Mouse (Mus musculus): ENCODE measurements around the gene Cacna1i. TPM values are rescaled to one million over a fixed set of nuclear protein-coding genes. Genes with fewer than 3 reads are reported as not detected.

Gene Cacna1i
- polyA plus RNA-seq, 1 experiment from 2014 or later = not detected

GRCm38 (mm10) chr15:80263610-80264575 is 23.1 kb upstream of the Cacna1i start, which contains the start of gene Rps19bp1:
Rps19bp1 (minus strand) TSS chr15:80264315.
- peak within 1 kb of the TSS; percentile 63 for H3K27ac ChIP-seq
- H3K9ac ChIP-seq (ENCODE audit: low read depth, low read length) = peak within 1 kb of the TSS; percentile 86
- H3K27me3 ChIP-seq (ENCODE audit: insufficient read depth, low read length) = no peaks in the 10 kb centered on the region
- peaks cover 4% of the 10 kb centered on the region; the same call in 1 of the 2 replicates for H3K4me1 ChIP-seq (replicated peaks; ENCODE audit: insufficient read depth, low read length)
- no peaks in the 10 kb centered on the region for H3K9me3 ChIP-seq (replicated peaks; ENCODE audit: low read length)
- peak within 1 kb of the TSS; percentile 88 for H3K4me3 ChIP-seq (replicated peaks; ENCODE audit: low read depth, low read length)
- H3K4me2 ChIP-seq (ENCODE audit: low read length) = peak within 1 kb of the TSS; percentile 70
- WGBS = 2% methylated on average over 66 of the region's 66 CpGs
- TF ChIP-seq CTCF (IDR thresholded peaks at IDR 0.05; ENCODE audit: low read depth) = no peak
- no peaks in the 10 kb centered on the region for H3K36me3 ChIP-seq (ENCODE audit: insufficient read depth, low read length)
- peak; percentile 96 for DNase-seq (ENCODE audit: low spot score)
- peak; percentile 75 for ATAC-seq (replicated peaks; ENCODE audit: low FRiP score, low read depth)

- WGBS = 0% methylated on average over 2 of the region's 2 CpGs
- TF ChIP-seq CTCF (IDR thresholded peaks at IDR 0.05; ENCODE audit: low read depth) = peak; percentile 93
These were observed 20.8 kb upstream of the Cacna1i start for GRCm38 (mm10) chr15:80266281-80266680.

GRCm38 (mm10) chr15:80271858-80272396 is 15.1 kb upstream of the Cacna1i start:
- no peaks in the 10 kb centered on the region for H3K4me1 ChIP-seq (replicated peaks; ENCODE audit: insufficient read depth, low read length)
- 80% methylated on average over 3 of the region's 3 CpGs for WGBS
- no peaks in the 10 kb centered on the region for H3K36me3 ChIP-seq (ENCODE audit: insufficient read depth, low read length)
- no peak overlapping the region for H3K4me3 ChIP-seq (replicated peaks; ENCODE audit: low read depth, low read length)
- DNase-seq (ENCODE audit: low spot score) (no peak), ATAC-seq (replicated peaks; ENCODE audit: low FRiP score, low read depth) (no peak)
- no peak overlapping the region for H3K27ac ChIP-seq
- no peaks in the 10 kb centered on the region for H3K27me3 ChIP-seq (ENCODE audit: insufficient read depth, low read length)
- H3K4me2 ChIP-seq (ENCODE audit: low read length) = no peak overlapping the region
- H3K9ac ChIP-seq (ENCODE audit: low read depth, low read length) = no peak overlapping the region
- no peaks in the 10 kb centered on the region for H3K9me3 ChIP-seq (replicated peaks; ENCODE audit: low read length)
- TF ChIP-seq CTCF (IDR thresholded peaks at IDR 0.05; ENCODE audit: low read depth) = no peak

More at GRCm38 (mm10) chr15:80266281-80266680, 20.8 kb upstream of the Cacna1i start:
- ATAC-seq (replicated peaks; ENCODE audit: low FRiP score, low read depth) = no peak
- H3K4me2 ChIP-seq (ENCODE audit: low read length) = no peak overlapping the region
- no peak overlapping the region for H3K9ac ChIP-seq (ENCODE audit: low read depth, low read length)
- peaks cover 4% of the 10 kb centered on the region; the same call in 1 of the 2 replicates for H3K4me1 ChIP-seq (replicated peaks; ENCODE audit: insufficient read depth, low read length)
- H3K36me3 ChIP-seq (ENCODE audit: insufficient read depth, low read length) = no peaks in the 10 kb centered on the region
- peak; percentile 90 for DNase-seq (ENCODE audit: low spot score)
- H3K4me3 ChIP-seq (replicated peaks; ENCODE audit: low read depth, low read length) = no peak overlapping the region
- no peak overlapping the region for H3K27ac ChIP-seq
- H3K9me3 ChIP-seq (replicated peaks; ENCODE audit: low read length) = no peaks in the 10 kb centered on the region
- H3K27me3 ChIP-seq (ENCODE audit: insufficient read depth, low read length) = no peaks in the 10 kb centered on the region

GRCm38 (mm10) chr15:80277107-80277506 is 9.9 kb upstream of the Cacna1i start:
- 45% methylated on average over 9 of the region's 9 CpGs for WGBS
- TF ChIP-seq CTCF (IDR thresholded peaks at IDR 0.05; ENCODE audit: low read depth) = no peak; the same call in 1 of the 2 replicates
- Histone ChIP-seq H3K9ac (ENCODE audit: low read depth, low read length) (no peak overlapping the region), H3K4me2 (ENCODE audit: low read length) (no peak overlapping the region), H3K4me3 (replicated peaks; ENCODE audit: low read depth, low read length) (no peak overlapping the region), H3K27ac (no peak overlapping the region), H3K36me3 (ENCODE audit: insufficient read depth, low read length) (no peaks in the 10 kb centered on the region), H3K9me3 (replicated peaks; ENCODE audit: low read length) (no peaks in the 10 kb centered on the region), H3K4me1 (replicated peaks; ENCODE audit: insufficient read depth, low read length) (no peaks in the 10 kb centered on the region), H3K27me3 (ENCODE audit: insufficient read depth, low read length) (peaks cover 3% of the 10 kb centered on the region; the same call in 1 of the 2 replicates)
- ATAC-seq (replicated peaks; ENCODE audit: low FRiP score, low read depth) = no peak
- DNase-seq (ENCODE audit: low spot score) = no peak

- Histone ChIP-seq H3K4me2 (ENCODE audit: low read length) (no peak overlapping the region), H3K4me1 (replicated peaks; ENCODE audit: insufficient read depth, low read length) (no peaks in the 10 kb centered on the region), H3K9me3 (replicated peaks; ENCODE audit: low read length) (no peaks in the 10 kb centered on the region), H3K27me3 (ENCODE audit: insufficient read depth, low read length) (peaks cover 3% of the 10 kb centered on the region; the same call in 1 of the 2 replicates), H3K36me3 (ENCODE audit: insufficient read depth, low read length) (no peaks in the 10 kb centered on the region), H3K27ac (no peak overlapping the region), H3K4me3 (replicated peaks; ENCODE audit: low read depth, low read length) (no peak overlapping the region), H3K9ac (ENCODE audit: low read depth, low read length) (no peak overlapping the region)
- DNase-seq (ENCODE audit: low spot score) = peak; percentile 87
- 0% methylated on average over 6 of the region's 6 CpGs for WGBS
- ATAC-seq (replicated peaks; ENCODE audit: low FRiP score, low read depth) = no peak
- no peak for TF ChIP-seq CTCF (IDR thresholded peaks at IDR 0.05; ENCODE audit: low read depth)
These were observed 9.4 kb upstream of the Cacna1i start for GRCm38 (mm10) chr15:80277625-80278024.

GRCm38 (mm10) chr15:80278121-80278759 is 8.8 kb upstream of the Cacna1i start:
- no peaks in the 10 kb centered on the region for H3K36me3 ChIP-seq (ENCODE audit: insufficient read depth, low read length)
- no peak overlapping the region for H3K27ac ChIP-seq
- ATAC-seq (replicated peaks; ENCODE audit: low FRiP score, low read depth) (no peak), DNase-seq (ENCODE audit: low spot score) (no peak)
- no peak overlapping the region for H3K9ac ChIP-seq (ENCODE audit: low read depth, low read length)
- H3K9me3 ChIP-seq (replicated peaks; ENCODE audit: low read length) = no peaks in the 10 kb centered on the region
- no peaks in the 10 kb centered on the region for H3K4me1 ChIP-seq (replicated peaks; ENCODE audit: insufficient read depth, low read length)
- H3K4me2 ChIP-seq (ENCODE audit: low read length) = no peak overlapping the region
- WGBS = 77% methylated on average over 5 of the region's 5 CpGs
- no peak for TF ChIP-seq CTCF (IDR thresholded peaks at IDR 0.05; ENCODE audit: low read depth)
- peaks cover 3% of the 10 kb centered on the region; the same call in 1 of the 2 replicates for H3K27me3 ChIP-seq (ENCODE audit: insufficient read depth, low read length)
- no peak overlapping the region for H3K4me3 ChIP-seq (replicated peaks; ENCODE audit: low read depth, low read length)
